Mouse (Mus musculus): ENCODE measurements around the gene Ccnb1ip1. TPM values are rescaled to one million over a fixed set of nuclear protein-coding genes. Genes with fewer than 3 reads are reported as not detected.

Ccnb1ip1 gene
- polyA plus RNA-seq, 1 experiment = not detected

- Histone ChIP-seq H3K27ac (ENCODE audit: insufficient read depth, low read depth, low read length) (0 out of 2 replicates have a peak overlapping the region, but pooled peaks have one; percentile 19), H3K4me3 (ENCODE audit: low read depth, low read length) (peak overlapping the region; percentile 80), H3K36me3 (ENCODE audit: control insufficient read depth, insufficient read depth, low read length) (peaks cover 6% of the 10 kb centered on the region; the same call in 1 of the 2 replicates), H3K27me3 (ENCODE audit: control insufficient read depth, insufficient read depth, low read length) (no peaks in the 10 kb centered on the region), H3K4me1 (ENCODE audit: control insufficient read depth, insufficient read depth, insufficient read length, low read length) (0 out of 2 replicates have a peak, but pooled peaks cover 2% of the 10 kb centered on the region)
- WGBS = 5% methylated on average over 16 of the region's 16 CpGs
- no peak for TF ChIP-seq POLR2A (IDR thresholded peaks at IDR 0.05; ENCODE audit: low read depth, low read length)
- TF ChIP-seq CTCF (IDR thresholded peaks at IDR 0.05; ENCODE audit: extremely low read depth, insufficient read length, insufficient replicate concordance, low read depth, low read length) = no peak
Measured at GRCm38 (mm10) chr14:50784391-50785250, 22.9 kb downstream of the Ccnb1ip1 start.

DNA sequence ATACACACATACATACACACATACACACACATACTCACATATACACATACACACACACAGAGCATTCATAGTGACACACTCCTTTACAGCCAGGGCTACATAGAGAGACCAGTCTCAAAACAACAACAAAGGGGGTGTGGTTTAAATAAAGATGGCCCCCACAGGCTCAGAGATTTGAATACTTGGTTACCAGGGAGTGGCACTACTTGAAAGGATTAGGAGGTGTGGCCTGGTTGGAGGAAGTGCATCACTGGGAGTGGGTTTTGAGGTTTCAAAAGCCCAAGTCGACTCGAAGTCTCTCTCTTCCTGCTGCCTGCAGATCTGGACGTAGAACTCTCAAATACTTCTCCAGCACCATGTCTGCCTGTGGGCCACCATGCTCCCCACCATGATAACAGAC is 25.4 kb downstream of the Ccnb1ip1 start:
- no peaks in the 10 kb centered on the region for H3K27me3 ChIP-seq (ENCODE audit: control insufficient read depth, insufficient read depth, low read length)
- no peak for TF ChIP-seq POLR2A (IDR thresholded peaks at IDR 0.05; ENCODE audit: low read depth, low read length)
- TF ChIP-seq CTCF (IDR thresholded peaks at IDR 0.05; ENCODE audit: extremely low read depth, insufficient read length, insufficient replicate concordance, low read depth, low read length) = no peak
- H3K36me3 ChIP-seq (ENCODE audit: control insufficient read depth, insufficient read depth, low read length) = peaks cover 14% of the 10 kb centered on the region
- H3K4me3 ChIP-seq (ENCODE audit: low read depth, low read length) = no peak overlapping the region
- 90% methylated on average over 3 of the region's 3 CpGs for WGBS
- no peak overlapping the region for H3K27ac ChIP-seq (ENCODE audit: insufficient read depth, low read depth, low read length)
- 0 out of 2 replicates have a peak, but pooled peaks cover 2% of the 10 kb centered on the region for H3K4me1 ChIP-seq (ENCODE audit: control insufficient read depth, insufficient read depth, insufficient read length, low read length)

DNA sequence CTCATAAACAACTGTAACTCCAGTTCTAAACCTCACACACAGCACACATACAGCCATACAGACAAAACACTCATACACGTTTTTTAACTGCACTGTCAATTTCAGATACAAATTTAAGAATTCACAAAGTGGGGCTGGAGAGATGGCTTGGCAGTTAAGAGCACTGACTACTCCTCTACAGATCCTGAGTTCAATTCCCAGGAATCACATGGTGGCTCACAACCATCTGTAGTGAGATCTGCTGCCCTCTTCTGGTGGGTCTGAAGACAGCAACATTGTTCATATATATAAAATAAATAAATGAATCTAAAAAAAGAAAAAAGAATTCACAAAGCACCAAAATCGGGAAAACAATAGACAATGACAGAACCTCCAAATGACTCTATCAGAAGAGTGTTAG is 36.2 kb downstream of the Ccnb1ip1 start:
- Histone ChIP-seq H3K4me1 (ENCODE audit: control insufficient read depth, insufficient read depth, insufficient read length, low read length) (no peaks in the 10 kb centered on the region), H3K4me3 (ENCODE audit: low read depth, low read length) (no peak overlapping the region), H3K27me3 (ENCODE audit: control insufficient read depth, insufficient read depth, low read length) (no peaks in the 10 kb centered on the region), H3K27ac (ENCODE audit: insufficient read depth, low read depth, low read length) (no peak overlapping the region), H3K36me3 (ENCODE audit: control insufficient read depth, insufficient read depth, low read length) (peaks cover 70% of the 10 kb centered on the region)
- TF ChIP-seq POLR2A (IDR thresholded peaks at IDR 0.05; ENCODE audit: low read depth, low read length) = no peak
- TF ChIP-seq CTCF (IDR thresholded peaks at IDR 0.05; ENCODE audit: extremely low read depth, insufficient read length, insufficient replicate concordance, low read depth, low read length) = no peak
- WGBS = 82% methylated on average over 2 of the region's 2 CpGs

- H3K27ac ChIP-seq (ENCODE audit: insufficient read depth, low read depth, low read length) = no peak overlapping the region
- peaks cover 43% of the 10 kb centered on the region for H3K36me3 ChIP-seq (ENCODE audit: control insufficient read depth, insufficient read depth, low read length)
- no peaks in the 10 kb centered on the region for H3K4me1 ChIP-seq (ENCODE audit: control insufficient read depth, insufficient read depth, insufficient read length, low read length)
- TF ChIP-seq POLR2A (IDR thresholded peaks at IDR 0.05; ENCODE audit: low read depth, low read length) (no peak), CTCF (IDR thresholded peaks at IDR 0.05; ENCODE audit: extremely low read depth, insufficient read length, insufficient replicate concordance, low read depth, low read length) (no peak)
- H3K4me3 ChIP-seq (ENCODE audit: low read depth, low read length) = no peak overlapping the region
- H3K27me3 ChIP-seq (ENCODE audit: control insufficient read depth, insufficient read depth, low read length) = no peaks in the 10 kb centered on the region
- WGBS = 96% methylated on average over 6 of the region's 6 CpGs
Measured at GRCm38 (mm10) chr14:50765736-50766135, 41.8 kb downstream of the Ccnb1ip1 start.

GRCm38 (mm10) chr14:50758416-50759085 is 49.0 kb downstream of the Ccnb1ip1 start:
- Histone ChIP-seq H3K4me3 (ENCODE audit: low read depth, low read length) (no peak overlapping the region), H3K27me3 (ENCODE audit: control insufficient read depth, insufficient read depth, low read length) (no peaks in the 10 kb centered on the region), H3K36me3 (ENCODE audit: control insufficient read depth, insufficient read depth, low read length) (no peaks in the 10 kb centered on the region), H3K27ac (ENCODE audit: insufficient read depth, low read depth, low read length) (no peak overlapping the region), H3K4me1 (ENCODE audit: control insufficient read depth, insufficient read depth, insufficient read length, low read length) (no peaks in the 10 kb centered on the region)
- no peak for TF ChIP-seq CTCF (IDR thresholded peaks at IDR 0.05; ENCODE audit: extremely low read depth, insufficient read length, insufficient replicate concordance, low read depth, low read length)
- 70% methylated on average over 5 of the region's 5 CpGs for WGBS

DNA sequence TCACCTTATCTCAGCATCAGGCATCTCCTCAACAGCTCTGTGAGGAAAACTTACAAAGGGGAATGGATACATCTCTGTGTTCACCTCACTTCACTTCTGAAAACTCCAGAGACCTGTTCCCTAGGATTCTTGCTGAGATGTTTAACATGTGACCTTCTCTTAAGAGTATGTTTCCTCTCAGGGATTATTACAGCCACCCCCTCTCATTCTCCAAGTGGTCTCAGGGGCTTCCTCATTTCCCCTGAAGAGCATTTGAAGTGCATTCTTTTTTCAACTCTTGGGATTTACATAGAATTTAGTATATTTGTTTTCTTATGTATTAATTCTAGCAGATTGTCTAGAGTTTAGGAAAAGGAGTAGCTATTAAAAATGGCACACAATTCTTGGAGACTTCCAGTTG is 62.5 kb downstream of the Ccnb1ip1 start, which contains the start of gene Olfr749:
Gene Olfr749, minus strand, starts transcription at position 101 of the 400 bp plus-strand sequence.
- TF ChIP-seq CTCF (IDR thresholded peaks at IDR 0.05; ENCODE audit: extremely low read depth, insufficient read length, insufficient replicate concordance, low read depth, low read length) (no peak), POLR2A (IDR thresholded peaks at IDR 0.05; ENCODE audit: low read depth, low read length) (no peak)

DNA sequence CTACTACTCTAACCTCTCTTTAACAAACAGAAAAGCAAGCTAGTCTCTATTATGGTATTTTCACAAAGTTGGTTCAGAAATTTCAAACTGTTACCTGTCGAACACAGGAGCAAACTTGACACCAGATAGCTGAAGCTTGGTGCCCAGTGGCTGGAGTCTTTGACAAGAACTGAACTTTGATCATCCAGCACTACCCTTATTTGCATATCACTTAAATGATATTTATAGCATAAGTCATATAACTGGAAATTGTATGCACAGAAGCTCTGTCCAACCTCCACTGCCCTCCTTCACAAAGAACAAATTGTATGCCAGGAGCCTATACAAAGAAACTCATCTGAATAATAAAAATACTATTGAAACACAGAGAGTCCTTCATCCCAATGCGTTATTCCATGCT is 65.9 kb downstream of the Ccnb1ip1 start:
- no peaks in the 10 kb centered on the region for H3K36me3 ChIP-seq (ENCODE audit: control insufficient read depth, insufficient read depth, low read length)
- no peaks in the 10 kb centered on the region for H3K4me1 ChIP-seq (ENCODE audit: control insufficient read depth, insufficient read depth, insufficient read length, low read length)
- WGBS = 18% methylated on average over 2 of the region's 2 CpGs
- no peak for TF ChIP-seq POLR2A (IDR thresholded peaks at IDR 0.05; ENCODE audit: low read depth, low read length)
- no peak overlapping the region for H3K4me3 ChIP-seq (ENCODE audit: low read depth, low read length)
- H3K27me3 ChIP-seq (ENCODE audit: control insufficient read depth, insufficient read depth, low read length) = no peaks in the 10 kb centered on the region
- no peak overlapping the region for H3K27ac ChIP-seq (ENCODE audit: insufficient read depth, low read depth, low read length)

More for the DNA sequence above, 62.5 kb downstream of the Ccnb1ip1 start, which contains the start of gene Olfr749:
- H3K4me3 ChIP-seq (ENCODE audit: low read depth, low read length) = no peak within 1 kb of the TSS
- H3K27ac ChIP-seq (ENCODE audit: insufficient read depth, low read depth, low read length) = no peak within 1 kb of the TSS
- no peaks in the 10 kb centered on the region for H3K4me1 ChIP-seq (ENCODE audit: control insufficient read depth, insufficient read depth, insufficient read length, low read length)
- no peaks in the 10 kb centered on the region for H3K36me3 ChIP-seq (ENCODE audit: control insufficient read depth, insufficient read depth, low read length)
- H3K27me3 ChIP-seq (ENCODE audit: control insufficient read depth, insufficient read depth, low read length) = no peaks in the 10 kb centered on the region
